Mouse (Mus musculus): ENCODE measurements at regions not wholly inside any gene's neighbourhood (a gene's known extent, or its start where the extent isn't known, plus 50 kb on each side); places are given as distances from the start of the nearest gene placed in this dataset.

DNA sequence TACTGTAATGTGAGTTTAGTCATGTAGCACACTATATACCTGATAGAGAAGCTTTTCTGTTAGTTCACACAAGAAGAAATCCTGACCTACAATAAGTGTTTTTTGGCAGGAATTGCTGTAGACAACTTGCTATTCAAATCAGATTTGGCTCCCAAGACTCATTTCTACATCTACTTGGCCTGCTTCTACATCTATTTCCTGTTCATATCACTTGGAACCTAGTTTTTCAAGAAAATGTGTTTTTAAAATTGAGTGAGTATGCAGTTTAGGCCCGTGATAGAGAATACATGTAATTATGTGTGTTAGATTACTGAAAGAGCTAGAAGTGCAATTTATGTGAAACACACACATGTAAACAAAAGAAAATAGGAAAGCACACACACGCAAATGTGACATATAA lies 176.4 kb upstream of the Paip1 start:
- in situ Hi-C loops (cut with MboI; ENCODE audit: low pct_ligation_motif_present, low pct_unique_long_range_greater_than_20kb, low sequenced_read_pairs) (no loop called here), dilution Hi-C loops (cut with MboI; ENCODE audit: extremely low pct_ligation_motif_present, extremely low pct_unique_long_range_greater_than_20kb, low sequenced_read_pairs) (no loop called here)
- no peaks in the 10 kb centered on the region for H3K79me2 ChIP-seq (replicated peaks; ENCODE audit: control insufficient read depth, extremely low read depth, insufficient read depth, poor library complexity, severe bottlenecking)

DNA sequence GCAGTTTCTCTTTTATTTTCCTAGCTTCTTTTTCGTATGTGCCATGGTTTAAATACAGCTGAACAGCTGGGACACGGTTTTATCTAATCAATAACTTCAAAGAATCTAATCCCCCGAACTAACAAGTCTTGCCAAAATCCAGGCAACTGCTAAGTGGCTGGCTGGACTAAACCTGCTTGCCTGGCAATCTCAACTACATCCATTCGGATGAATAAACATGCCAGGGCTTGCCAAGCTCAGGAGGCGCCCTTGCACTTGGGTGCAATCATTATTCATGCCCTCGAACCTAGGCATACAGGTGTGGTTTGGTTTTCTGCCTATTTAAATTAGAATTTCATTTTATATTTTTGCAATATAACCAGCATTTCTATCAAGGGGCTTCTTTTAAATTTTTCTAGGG lies 172.1 kb upstream of the Paip1 start:
- dilution Hi-C loops (cut with MboI; ENCODE audit: extremely low pct_ligation_motif_present, extremely low pct_unique_long_range_greater_than_20kb, low sequenced_read_pairs): no loop called here
- in situ Hi-C loops (cut with MboI; ENCODE audit: low pct_ligation_motif_present, low pct_unique_long_range_greater_than_20kb, low sequenced_read_pairs): no loop called here

More for the DNA sequence above, 176.4 kb upstream of the Paip1 start:
- Histone ChIP-seq H3K9me3 (replicated peaks; ENCODE audit: low read length) (no peaks in the 10 kb centered on the region), H3K27me3 (replicated peaks) (no peaks in the 10 kb centered on the region), H3K4me3 (replicated peaks in 1 of 3; ENCODE audit: low read depth in 2 of 3, low read length in 2 of 3, poor library complexity in 1 of 3) (no peak overlapping the region), H3K4me1 (ENCODE audit: control insufficient read depth in 1 of 2, insufficient read depth in 2 of 2) (no peaks in the 10 kb centered on the region), H3K4me2 (ENCODE audit: insufficient read depth, low read depth, poor library complexity, severe bottlenecking) (no peak overlapping the region), H3K9ac (ENCODE audit: insufficient read depth, low read depth) (no peak overlapping the region), H3K36me3 (replicated peaks in 1 of 2; ENCODE audit: control insufficient read depth in 1 of 2, insufficient read depth in 1 of 2, low read length in 1 of 2) (no peaks in the 10 kb centered on the region), H3K27ac (ENCODE audit: insufficient read depth, low read depth) (no peak overlapping the region)
- TF ChIP-seq EP300 (IDR thresholded peaks at IDR 0.05; ENCODE audit: low read length): no peak
- no peak for TF ChIP-seq CHD2 (IDR thresholded peaks at IDR 0.05; ENCODE audit: low read length)
- TF ChIP-seq ZKSCAN1 (IDR thresholded peaks at IDR 0.05; ENCODE audit: borderline replicate concordance, low read depth, low read length): no peak
- no peak for TF ChIP-seq ZC3H11A (IDR thresholded peaks at IDR 0.05; ENCODE audit: low read depth, low read length)
- no peak for TF ChIP-seq RAD21 (IDR thresholded peaks at IDR 0.05; ENCODE audit: low read depth, low read length)
- no peak for TF ChIP-seq NELFE (IDR thresholded peaks at IDR 0.05; ENCODE audit: low read depth, low read length)
- TF ChIP-seq MAZ (IDR thresholded peaks at IDR 0.05; ENCODE audit: low read depth, low read length): no peak
- TF ChIP-seq RCOR1 (conservative IDR thresholded peaks at IDR 0.05; ENCODE audit: low read depth, low read length): no peak
- TF ChIP-seq CHD1 (IDR thresholded peaks at IDR 0.05; ENCODE audit: low read depth, low read length): no peak
- no peak for TF ChIP-seq MAFK (IDR thresholded peaks at IDR 0.05; ENCODE audit: insufficient replicate concordance, low read length)
- no peak for TF ChIP-seq KAT2A (IDR thresholded peaks at IDR 0.05; ENCODE audit: insufficient replicate concordance, low read length)
- no peak for TF ChIP-seq JUND (conservative IDR thresholded peaks at IDR 0.05; ENCODE audit: low read depth, low read length)
- TF ChIP-seq PAX5 (IDR thresholded peaks at IDR 0.05; ENCODE audit: low read length): no peak
- no peak for TF ChIP-seq ELF1 (IDR thresholded peaks at IDR 0.05; ENCODE audit: low read depth, low read length)
- TF ChIP-seq ZMIZ1 (IDR thresholded peaks at IDR 0.05; ENCODE audit: low read depth, low read length): no peak
- no peak for TF ChIP-seq USF1 (IDR thresholded peaks at IDR 0.05; ENCODE audit: low read depth, low read length)
- TF ChIP-seq MAX (IDR thresholded peaks at IDR 0.05; ENCODE audit: low read length): no peak
- no peak for TF ChIP-seq CTCF (conservative IDR thresholded peaks at IDR 0.05 in 1 of 2, IDR thresholded peaks at IDR 0.05 in 1 of 2; ENCODE audit: low read depth in 2 of 2, low read length in 2 of 2)
- DNase-seq (ENCODE audit: extremely low read depth): no peak

More for the DNA sequence above, 172.1 kb upstream of the Paip1 start:
- no peak overlapping the region; the same call in 1 of the 2 replicates for H3K4me2 ChIP-seq (ENCODE audit: insufficient read depth, low read depth, poor library complexity, severe bottlenecking)
- no peak for DNase-seq (ENCODE audit: extremely low read depth)
- no peaks in the 10 kb centered on the region for H3K9me3 ChIP-seq (replicated peaks; ENCODE audit: low read length)
- TF ChIP-seq KAT2A (IDR thresholded peaks at IDR 0.05; ENCODE audit: insufficient replicate concordance, low read length) (no peak), MAZ (IDR thresholded peaks at IDR 0.05; ENCODE audit: low read depth, low read length) (no peak), ETS1 (conservative IDR thresholded peaks at IDR 0.05; ENCODE audit: low read depth, low read length) (no peak), TCF12 (IDR thresholded peaks at IDR 0.05; ENCODE audit: low read depth, low read length) (no peak), USF2 (conservative IDR thresholded peaks at IDR 0.05; ENCODE audit: low read depth, low read length) (no peak), IRF4 (IDR thresholded peaks at IDR 0.05; ENCODE audit: low read depth, low read length) (no peak), MEF2A (IDR thresholded peaks at IDR 0.05; ENCODE audit: borderline replicate concordance, low read depth, low read length) (no peak), EP300 (IDR thresholded peaks at IDR 0.05; ENCODE audit: low read length) (no peak), UBTF (IDR thresholded peaks at IDR 0.05; ENCODE audit: low read depth, low read length) (no peak), ZKSCAN1 (IDR thresholded peaks at IDR 0.05; ENCODE audit: borderline replicate concordance, low read depth, low read length) (no peak), CHD2 (IDR thresholded peaks at IDR 0.05; ENCODE audit: low read length) (no peak), E2F4 (IDR thresholded peaks at IDR 0.05; ENCODE audit: insufficient replicate concordance, low read depth, low read length) (no peak), MXI1 (IDR thresholded peaks at IDR 0.05; ENCODE audit: low read depth, low read length) (no peak), RCOR1 (conservative IDR thresholded peaks at IDR 0.05; ENCODE audit: low read depth, low read length) (no peak), RAD21 (IDR thresholded peaks at IDR 0.05; ENCODE audit: low read depth, low read length) (no peak), HCFC1 (IDR thresholded peaks at IDR 0.05; ENCODE audit: low read depth, low read length) (no peak), NELFE (IDR thresholded peaks at IDR 0.05; ENCODE audit: low read depth, low read length) (no peak), SIN3A (IDR thresholded peaks at IDR 0.05; ENCODE audit: low read length) (no peak), JUND (conservative IDR thresholded peaks at IDR 0.05; ENCODE audit: low read depth, low read length) (no peak)
- H3K9ac ChIP-seq (ENCODE audit: insufficient read depth, low read depth): no peak overlapping the region
- H3K4me1 ChIP-seq (ENCODE audit: control insufficient read depth in 1 of 2, insufficient read depth in 2 of 2): no peaks in the 10 kb centered on the region
- H3K36me3 ChIP-seq (replicated peaks in 1 of 2; ENCODE audit: control insufficient read depth in 1 of 2, insufficient read depth in 1 of 2, low read length in 1 of 2): no peaks in the 10 kb centered on the region
- no peak overlapping the region for H3K27ac ChIP-seq (ENCODE audit: insufficient read depth, low read depth)
- H3K4me3 ChIP-seq (replicated peaks in 1 of 3; ENCODE audit: low read depth in 2 of 3, low read length in 2 of 3, poor library complexity in 1 of 3): no peak overlapping the region
- no peaks in the 10 kb centered on the region for H3K79me2 ChIP-seq (replicated peaks; ENCODE audit: control insufficient read depth, extremely low read depth, insufficient read depth, poor library complexity, severe bottlenecking)
- no peaks in the 10 kb centered on the region for H3K27me3 ChIP-seq (replicated peaks)
